Mouse (Mus musculus) CH12.LX (cell line): Measurements from ENCODE around the gene Tomm22. TPM values are rescaled to one million over a fixed set of nuclear protein-coding genes. Genes with fewer than 3 reads are reported as not detected.

Experiments used
- DNase-seq: peaks from one replicate; pipeline ENCODE4 v3.0.0-alpha.2; 2013; ENCODE audit errors: extremely low read depth
- H3K27ac ChIP-seq: 2 replicates; pipeline ENCODE4 v1.5.1; 2012; ENCODE audit warnings: low read depth, mild to moderate bottlenecking, control low read depth, moderate library complexity; ENCODE audit not compliant: insufficient read depth
- H3K27me3 ChIP-seq: replicated peaks from 2 replicates; pipeline ENCODE3; 2012; ENCODE audit warnings: inconsistent platforms
- H3K36me3 ChIP-seq, 2 experiments: replicated peaks in 1 of 2; 2 replicates each; pipeline versions ENCODE3 to v1.6.1; 2012; ENCODE audit warnings: inconsistent platforms in 1 of 2, low read length in 1 of 2, mild to moderate bottlenecking in 1 of 2, mixed read lengths in 1 of 2, moderate library complexity in 1 of 2; ENCODE audit not compliant: control insufficient read depth in 1 of 2, insufficient read depth in 1 of 2
- H3K4me1 ChIP-seq, 2 experiments: 2 replicates each; pipeline ENCODE4 v1.6.1; 2012; ENCODE audit warnings: inconsistent platforms in 1 of 2, moderate library complexity in 1 of 2; ENCODE audit not compliant: insufficient read depth in 2 of 2, control insufficient read depth in 1 of 2
- H3K4me2 ChIP-seq: 2 replicates; pipeline ENCODE4 v1.6.1; 2012; ENCODE audit warnings: low read depth, mild to moderate bottlenecking, control low read depth; ENCODE audit not compliant: poor library complexity, insufficient read depth, severe bottlenecking
- H3K4me3 ChIP-seq, 3 experiments: fragments of 150-350 bp in 1 of 3; sonication (generic) in 1 of 3; replicated peaks in 1 of 3; 2 replicates each; pipeline versions ENCODE3 to v1.5.1; 2011 to 2012; ENCODE audit warnings: low read depth in 2 of 3, low read length in 2 of 3, mild to moderate bottlenecking in 2 of 3, moderate library complexity in 2 of 3, control low read depth in 1 of 3, improper control_type of control experiment in 1 of 3, inconsistent platforms in 1 of 3, mixed read lengths in 1 of 3; ENCODE audit not compliant: poor library complexity in 1 of 3
- H3K79me2 ChIP-seq: replicated peaks from 2 replicates; pipeline ENCODE4 v1.6.1; 2012; ENCODE audit warnings: mild to moderate bottlenecking, moderate library complexity; ENCODE audit not compliant: control insufficient read depth, poor library complexity, insufficient read depth, severe bottlenecking; ENCODE audit errors: extremely low read depth
- H3K9ac ChIP-seq: 2 replicates; pipeline ENCODE4 v1.6.1; 2012; ENCODE audit warnings: low read depth, mild to moderate bottlenecking, control low read depth, moderate library complexity; ENCODE audit not compliant: insufficient read depth
- H3K9me3 ChIP-seq: replicated peaks from 2 replicates; pipeline ENCODE3; 2012; ENCODE audit warnings: low read length, inconsistent platforms, mixed read lengths
- BHLHE40 ChIP-seq: IDR thresholded peaks from 2 replicates; pipeline ENCODE4 v1.6.1; 2011; ENCODE audit warnings: mild to moderate bottlenecking, low read depth, low read length, improper control_type of control experiment
- CHD1 ChIP-seq: IDR thresholded peaks from 2 replicates; pipeline ENCODE4 v1.6.1; 2012; ENCODE audit warnings: low read depth, low read length, improper control_type of control experiment, inconsistent platforms
- CTCF ChIP-seq, 2 experiments: IDR thresholded peaks in 1 of 2; conservative IDR thresholded peaks in 1 of 2; 2 replicates each; pipeline ENCODE4 v1.5.1; 2011 to 2012; ENCODE audit warnings: low read depth in 2 of 2, low read length in 2 of 2, improper control_type of control experiment in 1 of 2, inconsistent platforms in 1 of 2, mild to moderate bottlenecking in 1 of 2, moderate library complexity in 1 of 2
- ELF1 ChIP-seq: IDR thresholded peaks from 2 replicates; pipeline ENCODE4 v1.6.1; 2014; ENCODE audit warnings: low read depth, mild to moderate bottlenecking, inconsistent platforms, low read length, improper control_type of control experiment
- EP300 ChIP-seq: IDR thresholded peaks from 2 replicates; pipeline ENCODE4 v1.6.1; 2011; ENCODE audit warnings: low read length, improper control_type of control experiment
- ETS1 ChIP-seq: conservative IDR thresholded peaks from 2 replicates; pipeline ENCODE4 v1.6.1; 2012; ENCODE audit warnings: low read depth, mild to moderate bottlenecking, inconsistent platforms, low read length, improper control_type of control experiment, moderate library complexity
- GABPA ChIP-seq: IDR thresholded peaks from 2 replicates; pipeline ENCODE4 v1.6.1; 2012; ENCODE audit warnings: low read depth, low read length, improper control_type of control experiment, inconsistent platforms; ENCODE audit not compliant: insufficient replicate concordance
- JUN ChIP-seq: IDR thresholded peaks from 2 replicates; pipeline ENCODE4 v1.6.1; 2011; ENCODE audit warnings: low read depth, mild to moderate bottlenecking, low read length, improper control_type of control experiment, moderate library complexity; ENCODE audit not compliant: insufficient read depth
- KAT2A ChIP-seq: IDR thresholded peaks from 2 replicates; pipeline ENCODE4 v1.6.1; 2012; ENCODE audit warnings: low read length, improper control_type of control experiment, inconsistent platforms; ENCODE audit not compliant: insufficient replicate concordance
- MAFK ChIP-seq: IDR thresholded peaks from 2 replicates; pipeline ENCODE4 v1.6.1; 2011; ENCODE audit warnings: low read length, improper control_type of control experiment; ENCODE audit not compliant: insufficient replicate concordance
- MAX ChIP-seq: IDR thresholded peaks from 2 replicates; pipeline ENCODE4 v1.6.1; 2011; ENCODE audit warnings: low read length, improper control_type of control experiment
- MAZ ChIP-seq: IDR thresholded peaks from 2 replicates; pipeline ENCODE4 v1.6.1; 2012; ENCODE audit warnings: low read depth, mild to moderate bottlenecking, inconsistent platforms, low read length, improper control_type of control experiment, moderate library complexity
- MEF2A ChIP-seq: IDR thresholded peaks from 2 replicates; pipeline ENCODE4 v1.6.1; 2014; ENCODE audit warnings: low read depth, mild to moderate bottlenecking, inconsistent platforms, low read length, improper control_type of control experiment, borderline replicate concordance
- MYC ChIP-seq: IDR thresholded peaks from 2 replicates; pipeline ENCODE4 v1.6.1; 2011; ENCODE audit warnings: low read depth, mild to moderate bottlenecking, improper control_type of control experiment, low read length
- NELFE ChIP-seq: IDR thresholded peaks from 2 replicates; pipeline ENCODE4 v1.6.1; 2011; ENCODE audit warnings: low read depth, low read length, improper control_type of control experiment
- NRF1 ChIP-seq: IDR thresholded peaks from 2 replicates; pipeline ENCODE4 v1.6.1; 2014; ENCODE audit warnings: low read depth, mild to moderate bottlenecking, inconsistent platforms, low read length, improper control_type of control experiment, moderate library complexity
- POLR2A ChIP-seq: IDR thresholded peaks from 2 replicates; pipeline ENCODE4 v1.6.1; 2011; ENCODE audit warnings: low read depth, mild to moderate bottlenecking, improper control_type of control experiment, low read length
- POLR2AphosphoS2 ChIP-seq: IDR thresholded peaks from 2 replicates; pipeline ENCODE4 v1.6.1; 2011; ENCODE audit warnings: low read depth, low read length, improper control_type of control experiment
- RAD21 ChIP-seq: IDR thresholded peaks from 2 replicates; pipeline ENCODE4 v1.6.1; 2011; ENCODE audit warnings: low read depth, mild to moderate bottlenecking, low read length, improper control_type of control experiment, moderate library complexity
- SIN3A ChIP-seq: IDR thresholded peaks from 2 replicates; pipeline ENCODE4 v1.6.1; 2012; ENCODE audit warnings: low read length, improper control_type of control experiment, inconsistent platforms
- TBP ChIP-seq: conservative IDR thresholded peaks from 2 replicates; pipeline ENCODE4 v1.6.1; 2011; ENCODE audit warnings: low read depth, low read length, improper control_type of control experiment
- UBTF ChIP-seq: IDR thresholded peaks from 2 replicates; pipeline ENCODE4 v1.6.1; 2012; ENCODE audit warnings: low read depth, mild to moderate bottlenecking, inconsistent platforms, low read length, improper control_type of control experiment, moderate library complexity
- USF1 ChIP-seq: IDR thresholded peaks from 2 replicates; pipeline ENCODE4 v1.6.1; 2014; ENCODE audit warnings: low read depth, mild to moderate bottlenecking, inconsistent platforms, low read length, improper control_type of control experiment
- ZKSCAN1 ChIP-seq: IDR thresholded peaks from 2 replicates; pipeline ENCODE4 v1.6.1; 2012; ENCODE audit warnings: low read depth, inconsistent platforms, low read length, improper control_type of control experiment, borderline replicate concordance
- ZMIZ1 ChIP-seq: IDR thresholded peaks from 2 replicates; pipeline ENCODE4 v1.6.1; 2012; ENCODE audit warnings: low read depth, mild to moderate bottlenecking, inconsistent platforms, low read length, improper control_type of control experiment
- ZNF384 ChIP-seq: IDR thresholded peaks from 2 replicates; pipeline ENCODE4 v1.6.1; 2012; ENCODE audit warnings: low read depth, low read length, improper control_type of control experiment, inconsistent platforms
- dilution Hi-C: fragments of 300-500 bp; cut with MboI; formaldehyde crosslinking; loops from 2 replicates; pipeline ENCODE4 v1.14.3; 2020; ENCODE audit warnings: low sequenced_read_pairs; ENCODE audit not compliant: extremely low pct_unique_long_range_greater_than_20kb, extremely low pct_ligation_motif_present
- in situ Hi-C: fragments of 300-500 bp; cut with MboI; formaldehyde crosslinking; loops from 3 replicates; pipeline ENCODE4 v1.14.3; 2019; ENCODE audit warnings: low sequenced_read_pairs, low pct_ligation_motif_present, low pct_unique_long_range_greater_than_20kb, mixed read lengths
- polyA plus RNA-seq: library from polyadenylated mRNA; unstranded; fragments of >175 nt; gene quantifications from 2 replicates; pipeline ENCODE4 v1.2.1, GENCODE M21; 2012; ENCODE audit warnings: low read depth; ENCODE audit not compliant: insufficient read length
- total RNA-seq, 2 experiments: library from RNA; depleted of rRNA; stranded (reverse); fragments of 300-350 nt in 1 of 2; fragments of >200 nt in 1 of 2; gene quantifications; 2 replicates each; pipeline ENCODE4 v1.2.3; 2012 to 2014

Tomm22 gene
- total and polyA plus RNA-seq, 3 experiments, result 109 to 496 (median 234) TPM

GRCm38 (mm10) chr15:79630471-79630870 is 40.2 kb upstream of the Tomm22 start:
- Histone ChIP-seq H3K27ac (no peak overlapping the region), H3K36me3 (no peaks in the 10 kb centered on the region), H3K9ac (no peak overlapping the region), H3K4me3 (no peak overlapping the region), H3K4me2 (no peak overlapping the region), H3K4me1 (no peaks in the 10 kb centered on the region), H3K9me3 (no peaks in the 10 kb centered on the region), H3K27me3 (no peaks in the 10 kb centered on the region), H3K79me2 (no peaks in the 10 kb centered on the region)
- dilution Hi-C loops (no loop called here), in situ Hi-C loops (no loop called here)
- no peak for DNase-seq
- no peak for TF ChIP-seq CHD1
- no peak for TF ChIP-seq POLR2A
- no peak for TF ChIP-seq TBP
- TF ChIP-seq POLR2AphosphoS2, result no peak
- TF ChIP-seq MEF2A, result no peak
- TF ChIP-seq ZMIZ1, result no peak
- TF ChIP-seq SIN3A, result no peak
- no peak for TF ChIP-seq JUN
- TF ChIP-seq GABPA, result no peak
- TF ChIP-seq EP300, result no peak

GRCm38 (mm10) chr15:79641135-79641817 is 29.4 kb upstream of the Tomm22 start:
- DNase-seq, result no peak
- no peak overlapping the region for H3K4me3 ChIP-seq
- TF ChIP-seq BHLHE40 (no peak), ZKSCAN1 (no peak)
- TF ChIP-seq, all 38 proteins: peak for 0
- Histone ChIP-seq H3K9me3 (no peaks in the 10 kb centered on the region), H3K36me3 (no peaks in the 10 kb centered on the region), H3K4me2 (no peak overlapping the region), H3K4me1 (peaks cover 0 to 10% of the 10 kb centered on the region in 2 experiments; a peak in 3 of 4 replicates), H3K27me3 (no peaks in the 10 kb centered on the region), H3K79me2 (no peaks in the 10 kb centered on the region), H3K27ac (no peak overlapping the region), H3K9ac (no peak overlapping the region)
- dilution Hi-C loops, result no loop called here
- in situ Hi-C loops, result no loop called here

DNA sequence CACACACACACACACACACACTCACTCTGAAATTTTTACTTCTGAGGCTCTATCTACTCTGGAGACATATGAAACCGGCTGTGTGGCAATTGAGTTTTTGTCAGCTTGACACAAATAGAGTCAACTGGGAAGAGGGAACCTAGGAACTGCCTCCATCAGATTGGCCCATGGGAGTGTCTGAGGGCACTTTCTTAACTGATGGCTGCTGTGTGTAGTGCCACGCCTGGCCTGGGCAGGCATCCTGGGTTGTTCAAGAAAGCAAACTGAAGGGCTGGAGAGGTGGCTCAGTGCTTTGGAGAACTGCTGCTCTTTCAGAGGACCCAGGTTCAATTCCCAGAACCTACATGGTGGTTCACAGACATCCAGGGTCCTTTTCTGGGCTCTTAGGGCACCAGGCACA is 25.2 kb upstream of the Tomm22 start:
- no peak overlapping the region for H3K4me2 ChIP-seq
- no peaks in the 10 kb centered on the region for H3K79me2 ChIP-seq
- dilution Hi-C loops, result no loop called here
- H3K9ac ChIP-seq, result no peak overlapping the region
- H3K27ac ChIP-seq, result no peak overlapping the region
- DNase-seq, result no peak
- H3K4me3 ChIP-seq, result no peak overlapping the region
- no peaks in the 10 kb centered on the region for H3K27me3 ChIP-seq
- in situ Hi-C loops, result no loop called here
- 0 out of 4 replicates have a peak, but pooled peaks cover 0 to 3% of the 10 kb centered on the region in 2 experiments for H3K4me1 ChIP-seq
- no peaks in the 10 kb centered on the region for H3K9me3 ChIP-seq
- H3K36me3 ChIP-seq, result no peaks in the 10 kb centered on the region
- TF ChIP-seq TBP, result no peak
- TF ChIP-seq BHLHE40, result no peak
- TF ChIP-seq NELFE, result no peak
- TF ChIP-seq ZNF384, result no peak
- TF ChIP-seq CHD1, result no peak
- no peak for TF ChIP-seq MAFK
- TF ChIP-seq GABPA, result no peak
- TF ChIP-seq UBTF, result no peak
- no peak for TF ChIP-seq USF1
- no peak for TF ChIP-seq ETS1
- no peak for TF ChIP-seq MYC
- TF ChIP-seq MAZ, result no peak
- TF ChIP-seq KAT2A, result no peak
- no peak for TF ChIP-seq ELF1
- no peak for TF ChIP-seq CTCF (conservative IDR thresholded peaks at IDR 0.05 in 1 of 2, IDR thresholded peaks at IDR 0.05 in 1 of 2; ENCODE audit: low read depth in 2 of 2, low read length in 2 of 2)
- TF ChIP-seq NRF1, result no peak
- no peak for TF ChIP-seq MAX
- TF ChIP-seq ZMIZ1, result no peak
- no peak for TF ChIP-seq RAD21
- TF ChIP-seq, all 38 proteins: peak for 0
